Mouse (Mus musculus): ENCODE results near the gene Gm11627. TPM values are rescaled to one million over a fixed set of nuclear protein-coding genes. Genes with fewer than 3 reads are reported as not detected.

Gene Gm11627
- polyA plus RNA-seq, 1 experiment, result not detected

DNA sequence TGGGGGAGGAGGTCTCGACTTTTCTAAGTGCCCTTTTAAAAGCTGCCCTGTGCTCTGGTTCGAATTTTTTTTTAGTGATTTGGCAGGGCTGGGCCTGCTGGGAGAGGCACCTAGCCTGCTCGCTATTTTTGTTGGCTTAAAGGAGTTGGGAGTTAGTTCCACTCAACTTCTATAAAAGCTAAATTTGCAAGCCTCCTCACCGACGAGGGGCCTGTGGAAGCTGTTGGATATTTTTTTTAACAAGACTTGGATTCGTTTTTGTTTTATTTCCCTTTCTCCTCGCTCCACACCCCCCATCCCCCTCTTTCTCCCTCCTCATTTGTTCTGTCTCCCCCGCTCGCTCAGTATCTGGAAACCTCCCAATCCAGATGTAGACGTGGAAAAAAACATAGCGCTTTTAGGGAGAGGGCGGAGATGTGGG is 27.5 kb upstream of the Gm11627 start:
- H3K4me1 ChIP-seq (ENCODE audit: control insufficient read depth, insufficient read depth, insufficient read length, low read length), result no peaks in the 10 kb centered on the region
- 0 out of 2 replicates have a peak overlapping the region, but pooled peaks have one; percentile 13 for H3K4me3 ChIP-seq (ENCODE audit: insufficient read depth, low read depth, low read length)
- no peak overlapping the region for H3K27ac ChIP-seq (replicated peaks; ENCODE audit: low read depth, low read length)

DNA sequence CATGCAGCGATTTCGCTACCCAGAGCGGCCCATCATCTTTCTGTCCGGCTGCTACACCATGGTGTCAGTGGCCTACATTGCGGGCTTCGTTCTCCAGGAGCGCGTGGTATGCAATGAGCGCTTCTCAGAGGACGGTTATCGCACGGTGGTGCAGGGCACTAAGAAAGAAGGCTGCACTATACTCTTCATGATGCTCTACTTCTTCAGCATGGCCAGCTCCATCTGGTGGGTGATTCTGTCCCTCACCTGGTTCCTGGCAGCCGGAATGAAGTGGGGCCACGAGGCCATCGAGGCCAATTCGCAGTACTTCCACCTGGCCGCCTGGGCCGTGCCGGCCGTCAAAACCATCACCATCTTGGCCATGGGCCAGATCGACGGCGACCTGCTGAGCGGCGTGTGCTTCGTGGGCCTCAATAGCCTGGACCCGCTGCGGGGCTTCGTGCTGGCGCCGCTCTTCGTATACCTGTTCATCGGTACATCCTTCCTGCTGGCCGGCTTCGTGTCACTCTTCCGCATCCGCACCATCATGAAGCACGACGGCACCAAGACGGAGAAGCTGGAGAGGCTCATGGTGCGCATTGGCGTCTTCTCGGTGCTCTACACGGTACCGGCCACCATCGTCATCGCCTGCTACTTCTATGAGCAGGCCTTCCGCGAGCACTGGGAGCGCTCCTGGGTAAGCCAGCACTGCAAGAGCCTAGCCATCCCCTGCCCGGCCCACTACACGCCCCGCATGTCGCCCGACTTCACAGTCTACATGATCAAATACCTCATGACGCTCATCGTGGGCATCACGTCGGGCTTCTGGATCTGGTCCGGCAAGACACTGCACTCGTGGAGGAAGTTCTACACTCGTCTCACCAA is 26.5 kb upstream of the Gm11627 start:
- H3K4me1 ChIP-seq (ENCODE audit: control insufficient read depth, insufficient read depth, insufficient read length, low read length), result no peaks in the 10 kb centered on the region
- H3K4me3 ChIP-seq (ENCODE audit: insufficient read depth, low read depth, low read length), result peak overlapping the region; percentile 76
- no peak overlapping the region for H3K27ac ChIP-seq (replicated peaks; ENCODE audit: low read depth, low read length)

DNA sequence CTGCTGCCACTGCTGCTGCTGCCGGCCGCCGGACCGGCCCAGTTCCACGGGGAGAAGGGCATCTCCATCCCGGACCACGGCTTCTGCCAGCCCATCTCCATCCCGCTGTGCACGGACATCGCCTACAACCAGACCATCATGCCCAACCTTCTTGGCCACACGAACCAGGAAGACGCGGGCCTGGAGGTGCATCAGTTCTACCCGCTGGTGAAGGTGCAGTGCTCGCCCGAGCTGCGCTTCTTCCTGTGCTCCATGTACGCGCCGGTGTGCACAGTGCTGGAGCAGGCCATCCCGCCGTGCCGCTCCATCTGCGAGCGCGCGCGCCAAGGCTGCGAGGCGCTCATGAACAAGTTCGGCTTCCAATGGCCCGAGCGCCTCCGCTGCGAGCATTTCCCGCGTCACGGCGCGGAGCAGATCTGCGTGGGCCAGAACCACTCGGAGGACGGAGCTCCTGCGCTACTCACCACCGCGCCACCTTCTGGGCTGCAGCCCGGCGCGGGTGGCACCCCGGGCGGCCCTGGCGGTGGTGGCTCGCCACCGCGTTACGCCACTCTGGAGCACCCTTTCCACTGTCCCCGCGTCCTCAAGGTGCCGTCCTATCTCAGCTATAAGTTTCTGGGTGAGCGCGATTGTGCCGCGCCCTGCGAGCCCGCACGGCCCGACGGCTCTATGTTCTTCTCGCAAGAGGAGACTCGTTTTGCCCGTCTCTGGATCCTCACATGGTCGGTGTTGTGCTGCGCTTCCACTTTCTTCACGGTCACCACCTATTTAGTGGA is 25.7 kb upstream of the Gm11627 start:
- H3K4me1 ChIP-seq (ENCODE audit: control insufficient read depth, insufficient read depth, insufficient read length, low read length), result no peaks in the 10 kb centered on the region
- peak overlapping the region; percentile 76 for H3K4me3 ChIP-seq (ENCODE audit: insufficient read depth, low read depth, low read length)
- no peak overlapping the region for H3K27ac ChIP-seq (replicated peaks; ENCODE audit: low read depth, low read length)

DNA sequence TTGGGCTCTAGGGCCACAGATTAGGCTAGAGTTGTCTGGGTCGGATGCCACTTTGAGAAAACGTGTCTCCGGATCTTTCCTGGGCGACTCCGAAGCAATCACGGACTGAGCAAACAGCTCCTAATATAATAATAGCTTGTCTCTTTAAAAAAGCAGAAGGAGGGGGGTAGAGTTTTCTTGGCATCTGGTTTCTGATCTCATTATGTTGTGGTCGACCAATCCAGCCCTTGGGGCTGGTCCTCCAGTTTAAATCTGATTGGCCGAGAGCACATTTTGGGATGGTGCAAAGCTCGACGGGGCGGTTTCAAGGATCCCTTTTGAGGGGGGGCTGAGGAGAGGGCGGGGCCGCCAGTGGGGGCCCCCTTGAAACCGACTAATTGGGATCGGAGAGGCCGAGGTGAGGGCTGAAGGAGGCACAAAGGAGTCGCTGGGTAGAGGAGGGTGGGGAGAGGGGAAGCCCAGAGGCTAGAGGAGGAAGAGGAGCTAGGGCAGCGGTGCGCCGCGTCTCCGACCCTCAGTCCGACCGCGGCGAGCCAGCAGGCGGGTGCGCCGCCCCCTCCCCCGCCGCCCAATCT is 24.8 kb upstream of the Gm11627 start, which contains the start of gene Fzd2:
TSS of gene Fzd2 (plus strand) at position 387 of the 575 bp plus-strand sequence.
- H3K4me3 ChIP-seq (ENCODE audit: insufficient read depth, low read depth, low read length), result peak within 1 kb of the TSS; percentile 76
- H3K27ac ChIP-seq (replicated peaks; ENCODE audit: low read depth, low read length), result 0 out of 2 replicates have a peak within 1 kb of the TSS, but pooled peaks have one; percentile 39
- no peaks in the 10 kb centered on the region for H3K4me1 ChIP-seq (ENCODE audit: control insufficient read depth, insufficient read depth, insufficient read length, low read length)

DNA sequence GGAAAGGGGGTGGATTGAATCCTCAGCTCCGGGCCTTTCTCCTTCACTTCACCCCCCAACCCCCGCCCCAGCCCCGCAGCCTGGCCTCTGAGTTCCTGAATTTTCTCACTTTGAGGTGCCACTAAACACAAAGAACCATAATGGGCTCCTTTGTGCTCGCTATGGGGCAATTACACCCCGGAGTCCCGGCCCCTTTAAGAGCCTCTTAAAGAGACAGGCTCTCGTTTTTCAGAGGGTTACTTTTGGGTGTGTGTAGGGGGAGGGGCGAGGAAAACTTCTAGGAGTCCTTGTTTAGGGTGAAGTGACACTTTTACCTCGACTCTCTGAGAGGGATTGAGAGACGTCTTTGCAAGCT is 24.2 kb upstream of the Gm11627 start:
- Histone ChIP-seq H3K4me1 (ENCODE audit: control insufficient read depth, insufficient read depth, insufficient read length, low read length) (no peaks in the 10 kb centered on the region), H3K27ac (replicated peaks; ENCODE audit: low read depth, low read length) (0 out of 2 replicates have a peak overlapping the region, but pooled peaks have one; percentile 39), H3K4me3 (ENCODE audit: insufficient read depth, low read depth, low read length) (peak overlapping the region; percentile 76)

DNA sequence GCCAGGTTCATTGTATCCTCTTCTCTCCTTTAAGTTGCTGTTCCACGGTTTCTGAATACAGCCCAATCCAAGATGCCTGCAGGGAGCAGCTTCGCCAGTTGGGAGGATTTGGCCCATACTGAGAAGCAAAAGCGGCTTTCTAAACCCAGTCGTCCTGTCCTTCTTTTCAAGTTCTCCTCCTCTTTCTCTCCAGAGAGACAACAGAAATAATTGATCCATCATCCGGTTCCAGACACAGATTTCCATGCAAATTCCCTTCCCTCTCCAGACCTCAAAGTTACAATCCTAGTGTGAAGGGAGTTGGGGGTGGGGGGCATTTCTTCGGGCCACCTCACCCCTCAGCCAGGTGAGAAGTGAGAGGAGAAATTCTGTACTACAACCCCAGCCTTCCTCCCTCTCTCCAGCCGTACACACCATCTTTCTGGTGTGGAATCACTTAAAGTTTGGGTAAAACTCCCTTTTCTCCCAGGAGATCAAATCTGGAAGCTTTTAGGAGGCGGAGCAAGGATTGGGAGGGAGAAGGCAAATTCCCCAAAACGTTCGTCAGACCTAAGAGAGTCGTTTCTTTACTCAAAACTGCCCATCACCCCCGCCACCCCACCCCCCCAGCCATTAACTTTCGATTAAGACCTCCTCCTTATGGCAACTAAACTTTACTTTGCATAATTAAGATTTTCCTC is 23.7 kb upstream of the Gm11627 start:
- 0 out of 2 replicates have a peak overlapping the region, but pooled peaks have one; percentile 62 for H3K27ac ChIP-seq (replicated peaks; ENCODE audit: low read depth, low read length)
- no peaks in the 10 kb centered on the region for H3K4me1 ChIP-seq (ENCODE audit: control insufficient read depth, insufficient read depth, insufficient read length, low read length)
- H3K4me3 ChIP-seq (ENCODE audit: insufficient read depth, low read depth, low read length), result peak overlapping the region; percentile 76

DNA sequence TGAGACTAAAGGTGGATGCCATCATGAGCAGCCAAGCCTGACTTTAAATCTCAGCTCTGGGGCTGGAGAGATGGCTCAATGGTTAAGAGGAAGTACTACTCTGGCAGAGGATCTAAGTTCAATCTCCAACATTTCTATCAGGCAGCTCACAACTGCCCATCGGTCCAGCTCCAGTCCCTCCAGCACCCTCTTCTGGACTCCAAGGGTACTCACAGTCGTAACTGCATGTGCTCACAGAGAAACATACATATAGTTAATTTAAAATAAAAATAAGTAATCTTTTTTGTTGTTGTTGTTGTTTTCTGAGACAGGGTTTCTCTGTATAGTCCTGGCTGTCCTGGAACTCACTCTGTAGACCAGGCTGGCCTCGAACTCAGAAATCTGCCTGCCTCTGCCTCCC is 20.7 kb upstream of the Gm11627 start:
- H3K4me3 ChIP-seq (ENCODE audit: insufficient read depth, low read depth, low read length), result no peak overlapping the region
- H3K4me1 ChIP-seq (ENCODE audit: control insufficient read depth, insufficient read depth, insufficient read length, low read length), result no peaks in the 10 kb centered on the region

DNA sequence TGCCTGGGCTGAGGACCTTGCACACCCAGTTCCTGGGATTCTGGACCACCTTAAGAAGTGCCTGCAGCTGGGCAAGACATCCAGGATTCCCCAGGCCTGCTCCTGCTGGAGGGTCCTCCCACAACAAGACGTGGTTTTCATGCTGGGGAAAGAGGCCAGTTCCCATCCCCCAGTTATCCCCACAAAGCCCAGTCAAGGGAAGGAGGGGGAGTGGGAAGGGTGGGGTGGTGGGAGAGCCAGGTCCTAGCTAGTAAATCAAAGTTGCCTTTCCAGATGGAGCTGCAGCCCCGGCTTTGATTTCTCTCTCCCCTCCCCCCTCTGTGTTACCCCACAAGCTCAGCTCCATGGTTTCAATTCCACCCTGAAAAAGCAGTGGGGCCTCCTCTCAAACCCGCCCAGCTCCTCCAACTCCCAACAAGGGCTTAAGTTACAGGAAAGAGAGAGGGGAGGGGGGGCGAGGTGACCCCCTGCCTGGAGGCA is 16.1 kb upstream of the Gm11627 start:
- H3K4me3 ChIP-seq (ENCODE audit: insufficient read depth, low read depth, low read length), result no peak overlapping the region
- H3K4me1 ChIP-seq (ENCODE audit: control insufficient read depth, insufficient read depth, insufficient read length, low read length), result no peaks in the 10 kb centered on the region
- H3K27ac ChIP-seq (replicated peaks; ENCODE audit: low read depth, low read length), result no peak overlapping the region

More for the DNA sequence above, 20.7 kb upstream of the Gm11627 start:
- H3K27ac ChIP-seq (replicated peaks; ENCODE audit: low read depth, low read length), result no peak overlapping the region

DNA sequence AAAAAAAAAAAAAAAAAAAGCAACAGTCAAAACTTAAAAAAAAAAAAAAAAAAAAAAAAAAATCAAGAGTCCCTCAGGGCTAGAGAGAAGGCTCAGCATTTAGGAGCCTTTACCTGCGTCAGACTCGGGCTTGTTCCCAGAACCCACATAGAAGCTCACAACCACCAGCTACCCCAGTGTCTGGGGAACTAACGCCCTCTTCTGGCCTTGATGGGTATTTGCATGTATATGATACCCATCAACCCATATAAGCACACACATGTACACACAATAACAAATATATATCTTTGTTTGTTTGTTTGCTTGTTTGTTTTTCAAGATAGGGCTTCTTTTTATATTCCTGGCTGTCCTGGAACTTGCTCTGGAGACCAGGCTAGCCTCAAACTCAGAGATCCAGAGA is 8.3 kb upstream of the Gm11627 start:
- Histone ChIP-seq H3K4me1 (ENCODE audit: control insufficient read depth, insufficient read depth, insufficient read length, low read length) (no peaks in the 10 kb centered on the region), H3K27ac (replicated peaks; ENCODE audit: low read depth, low read length) (no peak overlapping the region), H3K4me3 (ENCODE audit: insufficient read depth, low read depth, low read length) (no peak overlapping the region)

DNA sequence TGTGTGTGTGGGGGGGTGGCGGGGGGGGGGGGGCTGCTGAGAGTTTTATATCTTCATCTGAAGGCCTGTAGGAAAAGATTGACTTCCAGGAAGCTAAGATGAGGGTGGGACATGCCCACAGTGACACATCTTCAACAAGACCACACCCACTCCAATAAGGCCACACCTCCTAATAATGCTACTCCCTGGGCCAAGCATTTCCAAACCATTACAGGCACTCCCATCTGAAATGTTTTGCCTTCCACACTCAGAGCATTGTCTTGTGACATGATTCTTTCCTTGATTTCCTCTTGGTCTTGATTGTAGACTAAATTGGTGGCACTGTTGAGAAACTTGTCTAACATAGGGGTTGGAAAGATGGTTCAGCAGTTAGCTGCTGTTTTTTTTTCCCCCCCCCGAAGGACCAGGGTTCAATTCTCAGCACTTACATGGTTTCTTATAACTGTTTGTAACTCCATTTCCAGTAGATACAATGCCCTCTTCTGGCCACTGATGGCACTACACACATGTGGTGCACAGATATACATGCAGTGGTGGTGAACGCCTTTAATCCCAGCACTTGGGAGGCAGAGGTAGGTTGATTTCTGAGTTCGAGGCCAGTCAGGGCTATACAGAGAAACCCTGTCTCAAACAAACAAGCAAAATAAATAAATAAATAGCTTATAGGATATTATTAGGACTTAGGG is 7.3 kb upstream of the Gm11627 start:
- Histone ChIP-seq H3K4me3 (ENCODE audit: insufficient read depth, low read depth, low read length) (no peak overlapping the region), H3K27ac (replicated peaks; ENCODE audit: low read depth, low read length) (no peak overlapping the region), H3K4me1 (ENCODE audit: control insufficient read depth, insufficient read depth, insufficient read length, low read length) (no peaks in the 10 kb centered on the region)

DNA sequence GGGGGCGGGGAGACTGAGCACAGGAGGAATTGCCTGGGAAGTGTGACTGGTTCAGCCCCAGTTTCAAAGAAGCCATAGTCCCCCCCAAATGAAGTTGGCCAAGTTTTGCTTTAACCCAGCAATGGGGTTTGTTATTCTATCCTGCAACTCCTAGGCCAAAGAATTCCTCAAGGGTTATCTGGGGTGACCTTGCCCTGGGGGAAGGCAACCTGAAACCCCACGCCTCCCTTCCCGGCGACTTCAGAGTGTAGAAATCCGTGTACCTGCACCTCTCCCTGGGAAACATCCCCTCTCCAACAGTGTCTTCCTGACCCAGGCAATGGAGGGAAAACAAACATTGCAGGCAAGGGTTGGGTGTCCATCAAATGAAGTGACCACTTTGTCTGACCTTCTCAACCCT is 3.5 kb upstream of the Gm11627 start:
- no peaks in the 10 kb centered on the region for H3K4me1 ChIP-seq (ENCODE audit: control insufficient read depth, insufficient read depth, insufficient read length, low read length)
- H3K4me3 ChIP-seq (ENCODE audit: insufficient read depth, low read depth, low read length), result no peak overlapping the region
- no peak overlapping the region for H3K27ac ChIP-seq (replicated peaks; ENCODE audit: low read depth, low read length)

DNA sequence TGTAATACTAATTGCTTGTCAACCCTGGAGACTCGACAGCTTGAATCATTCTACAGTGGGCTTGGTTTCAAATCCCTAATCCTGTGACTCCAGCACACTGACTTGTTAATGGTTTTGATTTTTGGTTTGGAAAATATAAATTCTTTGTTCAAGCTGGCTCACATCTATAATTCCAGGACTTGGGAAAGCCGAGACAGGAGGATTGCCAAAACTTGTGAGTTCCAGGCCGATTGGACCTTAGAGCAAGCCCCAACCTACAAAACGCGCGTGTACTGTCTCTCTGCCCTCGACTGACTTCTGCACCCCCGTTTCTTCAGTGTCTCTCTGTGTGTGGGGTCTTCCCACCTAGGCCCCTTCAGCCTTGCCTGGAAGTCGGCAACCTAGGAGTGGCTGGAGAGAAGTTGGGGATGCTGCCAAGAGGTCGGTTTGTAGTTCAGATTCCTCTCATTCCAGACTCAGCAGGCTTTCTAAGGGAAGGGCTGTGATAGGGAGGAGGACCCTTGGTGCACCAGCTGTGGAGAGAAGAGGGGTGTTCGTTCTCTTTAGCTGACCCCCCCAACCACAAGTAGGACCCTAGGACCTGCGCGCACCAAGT is 2.9 kb upstream of the Gm11627 start:
- Histone ChIP-seq H3K27ac (replicated peaks; ENCODE audit: low read depth, low read length) (no peak overlapping the region), H3K4me1 (ENCODE audit: control insufficient read depth, insufficient read depth, insufficient read length, low read length) (no peaks in the 10 kb centered on the region), H3K4me3 (ENCODE audit: insufficient read depth, low read depth, low read length) (no peak overlapping the region)

DNA sequence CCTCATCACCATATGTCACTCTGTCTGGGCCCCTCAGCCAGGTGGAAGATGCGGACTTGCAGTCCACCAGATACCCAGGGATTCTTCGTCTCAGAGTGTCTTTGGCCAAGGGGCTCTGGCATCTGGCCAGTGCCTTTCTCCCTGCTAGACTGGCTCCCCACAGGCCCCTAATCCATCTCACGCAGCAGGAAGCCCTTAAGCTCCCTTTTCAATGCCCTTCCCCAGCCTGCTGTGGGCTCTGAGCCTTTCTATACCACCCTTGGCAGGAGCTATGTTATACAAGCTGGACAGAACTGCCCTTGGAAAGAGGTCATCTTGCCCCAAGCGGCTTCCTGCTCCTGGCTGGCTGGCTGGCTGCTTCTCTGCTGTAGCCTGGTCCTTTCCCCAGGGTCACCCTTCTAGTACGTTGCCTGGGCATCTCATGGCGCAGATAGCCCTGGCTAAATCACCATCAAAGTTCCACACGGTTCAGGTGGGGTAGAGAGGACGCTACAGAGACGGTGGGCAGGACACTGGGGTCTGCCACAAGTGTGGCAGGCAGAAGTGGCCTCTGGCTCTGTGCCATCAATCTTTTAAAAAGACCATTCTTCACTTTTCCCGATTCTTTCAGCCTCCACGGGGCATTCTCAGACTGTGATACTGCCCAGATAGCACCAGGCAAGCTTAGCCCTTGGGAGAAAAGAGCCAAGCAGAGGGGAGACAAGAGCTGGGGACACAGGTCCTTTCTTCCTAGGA is 2.2 kb upstream of the Gm11627 start:
- Histone ChIP-seq H3K27ac (replicated peaks; ENCODE audit: low read depth, low read length) (no peak overlapping the region), H3K4me3 (ENCODE audit: insufficient read depth, low read depth, low read length) (no peak overlapping the region), H3K4me1 (ENCODE audit: control insufficient read depth, insufficient read depth, insufficient read length, low read length) (no peaks in the 10 kb centered on the region)

DNA sequence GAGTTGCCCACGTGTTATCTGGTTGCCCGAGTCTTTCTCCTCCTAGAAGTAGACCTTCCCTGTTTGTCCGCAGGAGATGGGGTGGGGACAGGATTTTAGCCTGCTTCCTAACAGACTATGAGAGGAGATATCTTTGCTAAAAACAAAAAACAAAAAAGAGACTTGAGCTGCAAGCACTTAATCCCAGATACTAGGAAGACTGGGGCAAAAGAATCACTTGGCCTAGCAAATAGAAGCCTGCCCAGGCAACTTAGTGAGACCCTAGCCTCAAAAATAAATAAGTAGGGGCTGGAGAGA is 721 bp upstream of the Gm11627 start:
- no peaks in the 10 kb centered on the region for H3K4me1 ChIP-seq (ENCODE audit: control insufficient read depth, insufficient read depth, insufficient read length, low read length)
- H3K4me3 ChIP-seq (ENCODE audit: insufficient read depth, low read depth, low read length), result no peak overlapping the region

More for the DNA sequence above, 721 bp upstream of the Gm11627 start:
- H3K27ac ChIP-seq (replicated peaks; ENCODE audit: low read depth, low read length), result no peak overlapping the region
